In genomic region chr11:78956260-78956659, GRCm38 (mm10) we compare ENCODE assay signal across 9 mouse cellular contexts. TPM values are rescaled to one million over a fixed set of nuclear protein-coding genes. Genes with fewer than 3 reads are reported as not detected.
DNase-seq lines count a peak whose midpoint lies in the region; ATAC-seq and TF ChIP-seq lines count a peak whose summit lies in the region.
"Had no signal": no experiment of that assay in that cellular context is flagged by ENCODE, and none has a peak within 500 bp of the region (broad histone marks: within the 10 kb centered on the region; RNA-seq: fewer than 3 reads in every experiment).

No protein-coding gene starts in this region.

- no peak for ATAC-seq in liver, embryonic 12.5 days
- ATAC-seq in erythroblast, adult 5-6 weeks (replicated peaks; ENCODE audit: low FRiP score, poor library complexity, severe bottlenecking), result peak; percentile 63; the same call in 1 of the 2 replicates
- no peak for ATAC-seq in limb, embryonic 14.5 days (ENCODE audit: low FRiP score, low read depth)

- H3K36me3 ChIP-seq in liver, embryonic 12.5 days, result no peaks in the 10 kb centered on the region
- no peaks in the 10 kb centered on the region for H3K36me3 ChIP-seq in limb, embryonic 14.5 days (ENCODE audit: control insufficient read depth, insufficient read depth, low read length)
- H3K36me3 ChIP-seq: heart, embryonic 13.5 days had no signal

- no peaks in the 10 kb centered on the region for H3K9me3 ChIP-seq in liver, embryonic 12.5 days (replicated peaks)
- H3K9me3 ChIP-seq in limb, embryonic 14.5 days (ENCODE audit: control insufficient read depth, low read length), result no peaks in the 10 kb centered on the region
- H3K9me3 ChIP-seq: heart, embryonic 13.5 days had no signal

- no peak overlapping the region for H3K4me3 ChIP-seq in liver, embryonic 12.5 days
- no peak overlapping the region for H3K4me3 ChIP-seq in limb, embryonic 14.5 days (replicated peaks; ENCODE audit: low read length)
- H3K4me3 ChIP-seq: heart, embryonic 13.5 days had no signal

- H3K27me3 ChIP-seq in liver, embryonic 12.5 days (replicated peaks), result peaks cover 76% of the 10 kb centered on the region
- H3K27me3 ChIP-seq in limb, embryonic 14.5 days (ENCODE audit: control insufficient read depth, insufficient read depth, low read length), result 0 out of 2 replicates have a peak, but pooled peaks cover 4% of the 10 kb centered on the region

- TF ChIP-seq POLR2A in limb, embryonic 14.5 days (IDR thresholded peaks at IDR 0.05; ENCODE audit: borderline replicate concordance, extremely low read depth, insufficient read depth, insufficient read length), result no peak

- no peak overlapping the region for H3K9ac ChIP-seq in liver, embryonic 12.5 days
- no peak overlapping the region for H3K9ac ChIP-seq in limb, embryonic 14.5 days (ENCODE audit: low read depth, low read length, severe bottlenecking)
- H3K9ac ChIP-seq: heart, embryonic 13.5 days had no signal

- peak; percentile 72 for DNase-seq in liver
- DNase-seq in brain, adult 2 months (ENCODE audit: low read depth, low spot score), result peak; percentile 91
- peak; percentile 45 to 86 for DNase-seq in kidney, adult 8-10 months
- DNase-seq in limb, embryonic 14.5 days (ENCODE audit: low spot score), result peak; percentile 72
- peak; percentile 91 for DNase-seq in retina, embryonic 14.5 days (ENCODE audit: low spot score)
- DNase-seq in thymus, postnatal 36 days, result peak; percentile 78 to 83

- H3K4me2 ChIP-seq in liver, embryonic 12.5 days, result no peak overlapping the region
- no peak overlapping the region for H3K4me2 ChIP-seq in limb, embryonic 14.5 days (replicated peaks; ENCODE audit: low read depth, low read length, severe bottlenecking)
- H3K4me2 ChIP-seq: heart, embryonic 13.5 days had no signal

- WGBS in liver, embryonic 12.5 days (ENCODE audit: insufficient replicate concordance), result 10% methylated on average over 7 of the region's 7 CpGs
- 15% methylated on average over 7 of the region's 7 CpGs for WGBS in limb, embryonic 14.5 days

- no peaks in the 10 kb centered on the region for H3K4me1 ChIP-seq in liver, embryonic 12.5 days
- no peaks in the 10 kb centered on the region for H3K4me1 ChIP-seq in limb, embryonic 14.5 days (ENCODE audit: control insufficient read depth, insufficient read depth, low read length)
- H3K4me1 ChIP-seq: heart, embryonic 13.5 days had no signal

- H3K27ac ChIP-seq in liver, embryonic 12.5 days, result no peak overlapping the region
- H3K27ac ChIP-seq in limb, embryonic 14.5 days (replicated peaks; ENCODE audit: low read depth, low read length), result no peak overlapping the region
- H3K27ac ChIP-seq: heart, embryonic 13.5 days had no signal

RNA-seq across cellular contexts. Expression of gene Lgals9, which starts 28.5 kb away (rescaled TPM):
- 40.8 and 45.7 TPM in 2 replicates for polyA plus RNA-seq in liver, embryonic 12.5 days (2016; fragmentation: Nextera tagmentation; extraction: Ambion mirVana)
- 155 and 163 TPM in 2 replicates for total RNA-seq in erythroblast, adult 5-6 weeks (2015; ENCODE audit: low replicate concordance)
- 39.4 and 48.7 TPM in 2 replicates for total RNA-seq in erythroblast, adult 5-6 weeks (2017; ENCODE audit: low replicate concordance)
- polyA plus RNA-seq in limb, embryonic 14.5 days (2012; rRNA removed), result 29.7 and 31.3 TPM in 2 replicates
- 35.4 and 36.2 TPM in 2 replicates for polyA plus RNA-seq in limb, embryonic 14.5 days (2014; fragmentation: Nextera tagmentation; extraction: Ambion mirVana)

RNA-seq across cellular contexts. Expression of gene Nos2, which starts 35.7 kb away (rescaled TPM):
- polyA plus RNA-seq in liver, embryonic 12.5 days (2016; fragmentation: Nextera tagmentation; extraction: Ambion mirVana), result 0.07 and 0.13 TPM in 2 replicates
- not detected in 2 replicates for total RNA-seq in erythroblast, adult 5-6 weeks (2015; ENCODE audit: low replicate concordance)
- not detected in 2 replicates for total RNA-seq in erythroblast, adult 5-6 weeks (2017; ENCODE audit: low replicate concordance)
- 2.1 and 2.2 TPM in 2 replicates for polyA plus RNA-seq in limb, embryonic 14.5 days (2012; rRNA removed)
- polyA plus RNA-seq in limb, embryonic 14.5 days (2014; fragmentation: Nextera tagmentation; extraction: Ambion mirVana), result 1.4 and 2.1 TPM in 2 replicates
